ENCODE assay signal across 14 mouse cellular contexts in genomic region chr12:29343147-29343852, GRCm38 (mm10).
DNase-seq lines count a peak whose midpoint lies in the region; ATAC-seq and TF ChIP-seq lines count a peak whose summit lies in the region.
"Had no signal": no experiment of that assay in that cellular context is flagged by ENCODE, and none has a peak within 500 bp of the region (broad histone marks: within the 10 kb centered on the region; RNA-seq: fewer than 3 reads in every experiment).

No protein-coding gene starts in this region.

- no peaks in the 10 kb centered on the region for H3K27me3 ChIP-seq in neural tube, embryonic 11.5 days (ENCODE audit: control insufficient read depth, insufficient read depth, low read length)
- H3K27me3 ChIP-seq in midbrain, embryonic 15.5 days (replicated peaks): no peaks in the 10 kb centered on the region
- H3K27me3 ChIP-seq: liver, embryonic 13.5 days; stomach, embryonic 15.5 days had no signal

- H3K36me3 ChIP-seq in neural tube, embryonic 11.5 days (ENCODE audit: control insufficient read depth, insufficient read depth, low read length): no peaks in the 10 kb centered on the region
- H3K36me3 ChIP-seq in midbrain, embryonic 15.5 days (replicated peaks): no peaks in the 10 kb centered on the region
- H3K36me3 ChIP-seq: liver, embryonic 13.5 days; stomach, embryonic 15.5 days had no signal

- H3K9me3 ChIP-seq in neural tube, embryonic 11.5 days (ENCODE audit: control insufficient read depth, low read length): no peaks in the 10 kb centered on the region
- no peaks in the 10 kb centered on the region for H3K9me3 ChIP-seq in midbrain, embryonic 15.5 days
- H3K9me3 ChIP-seq: liver, embryonic 13.5 days; stomach, embryonic 15.5 days had no signal

- WGBS in neural tube, embryonic 11.5 days: 59% methylated on average over 12 of the region's 12 CpGs
- 54% methylated on average over 12 of the region's 12 CpGs for WGBS in midbrain, embryonic 15.5 days

- peak; percentile 24 for DNase-seq in gastrocnemius, adult 2 months
- DNase-seq in gastrocnemius, postnatal 36 days: no peak
- peak; percentile 44 for DNase-seq in neural tube, embryonic 11.5 days (ENCODE audit: low spot score)
- no peak for DNase-seq in neural tube, embryonic 10.5 days (ENCODE audit: extremely low spot score, low spot score)
- peak; percentile 29 for DNase-seq in right cerebral cortex, postnatal 25 days
- no peak for DNase-seq in retina, postnatal 1 day
- DNase-seq in spleen, postnatal 4 days (ENCODE audit: low spot score in 2 of 2): no peak
- DNase-seq: cerebellum, adult 2 months; heart, adult 2 months; heart, postnatal 10 days; liver, embryonic 13.5 days had no signal

- no peak overlapping the region for H3K4me2 ChIP-seq in neural tube, embryonic 11.5 days (ENCODE audit: low read depth)
- H3K4me2 ChIP-seq in midbrain, embryonic 15.5 days: no peak overlapping the region
- H3K4me2 ChIP-seq: liver, embryonic 13.5 days; stomach, embryonic 15.5 days had no signal

- no peak for TF ChIP-seq CTCF in gastrocnemius, adult 2 months (IDR thresholded peaks at IDR 0.05)

- peak; percentile 73; the same call in 1 of the 2 replicates for ATAC-seq in neural tube, embryonic 11.5 days (ENCODE audit: insufficient read depth, low FRiP score, low TSS enrichment)
- 0 out of 2 replicates have a peak, but pooled peaks have one; percentile 35 for ATAC-seq in midbrain, embryonic 15.5 days (replicated peaks)
- ATAC-seq: intestine, embryonic 16.5 days had no signal

- no peaks in the 10 kb centered on the region for H3K4me1 ChIP-seq in neural tube, embryonic 11.5 days (ENCODE audit: control insufficient read depth, insufficient read depth, low read length)
- peaks cover 11% of the 10 kb centered on the region for H3K4me1 ChIP-seq in midbrain, embryonic 15.5 days
- H3K4me1 ChIP-seq: liver, embryonic 13.5 days had no signal

- no peak overlapping the region for H3K4me3 ChIP-seq in gastrocnemius, adult 2 months
- no peak overlapping the region for H3K4me3 ChIP-seq in neural tube, embryonic 11.5 days (ENCODE audit: low read depth, low read length)
- no peak overlapping the region for H3K4me3 ChIP-seq in midbrain, embryonic 15.5 days
- H3K4me3 ChIP-seq: heart, adult 2 months; liver, embryonic 13.5 days; stomach, embryonic 15.5 days had no signal

- H3K9ac ChIP-seq in neural tube, embryonic 11.5 days (ENCODE audit: low read length): no peak overlapping the region
- H3K9ac ChIP-seq in midbrain, embryonic 15.5 days: no peak overlapping the region
- H3K9ac ChIP-seq: liver, embryonic 13.5 days; stomach, embryonic 15.5 days had no signal

- H3K27ac ChIP-seq in gastrocnemius, adult 2 months: no peak overlapping the region
- H3K27ac ChIP-seq in neural tube, embryonic 11.5 days (ENCODE audit: low read depth, low read length): peak overlapping the region; percentile 28; the same call in 1 of the 2 replicates
- peak overlapping the region; percentile 58 for H3K27ac ChIP-seq in midbrain, embryonic 15.5 days
- H3K27ac ChIP-seq: heart, adult 2 months; liver, embryonic 13.5 days; stomach, embryonic 15.5 days had no signal

- intact Hi-C loops in gastrocnemius, adult 2 months (cut with DNase I): no loop called here
- intact Hi-C loops in gastrocnemius, postnatal 36 days (cut with DNase I): no loop called here

Comparison
In these comparisons a context has a peak if more than half of its experiments do, and no peak if none do; other contexts are left out.
1. DNase-seq: peak in gastrocnemius, adult 2 months (single experiment), neural tube, embryonic 11.5 days (single experiment) and right cerebral cortex, postnatal 25 days (single experiment); none in gastrocnemius, postnatal 36 days (0 of 2), neural tube, embryonic 10.5 days (single experiment), retina, postnatal 1 day (single experiment) and spleen, postnatal 4 days (0 of 2).